Mouse (Mus musculus) liver, embryonic 14.5 days (tissue): ENCODE data around the gene Hdac4. TPM values are rescaled to one million over a fixed set of nuclear protein-coding genes. Genes with fewer than 3 reads are reported as not detected.

Experiments
- ATAC-seq: fragments of 200-750 bp; cut with Nextera tagmentation; 2 replicates; pipeline ENCODE4 v1.8.0; 2017; ENCODE audit warnings: moderate number of reproducible peaks, mild to moderate bottlenecking, moderate library complexity; ENCODE audit not compliant: insufficient read depth
- DNase-seq, 3 experiments: peaks; one replicate each; pipeline ENCODE4 v3.0.0-alpha.2; 2012 to 2013; ENCODE audit warnings: low read depth in 3 of 3, low spot score in 3 of 3
- H3K27ac ChIP-seq: fragments of 300-500 bp; sonication (generic); 2 replicates; pipeline ENCODE4 v1.5.1; 2014; ENCODE audit warnings: moderate library complexity, mild to moderate bottlenecking, control low read depth, inconsistent platforms
- H3K27me3 ChIP-seq: fragments of 300-500 bp; sonication (generic); 2 replicates; pipeline ENCODE4 v1.6.1; 2014; ENCODE audit warnings: mild to moderate bottlenecking, low read length, moderate library complexity; ENCODE audit not compliant: control insufficient read depth, insufficient read depth
- H3K36me3 ChIP-seq: fragments of 300-500 bp; sonication (generic); replicated peaks from 2 replicates; pipeline ENCODE4 v1.6.1; 2014; ENCODE audit warnings: low read depth; ENCODE audit not compliant: control insufficient read depth, insufficient read depth
- H3K4me1 ChIP-seq, 2 experiments: fragments of 200-500 bp in 1 of 2; fragments of 300-500 bp in 1 of 2; sonication (generic) in 1 of 2; replicated peaks; 2 replicates each; pipeline ENCODE4 v1.6.1; 2012 to 2014; ENCODE audit warnings: antibody characterized with exemption in 1 of 2, inconsistent platforms in 1 of 2, low read length in 1 of 2; ENCODE audit not compliant: control insufficient read depth in 2 of 2, insufficient read depth in 2 of 2
- H3K4me2 ChIP-seq: fragments of 300-500 bp; sonication (generic); 2 replicates; pipeline ENCODE4 v1.6.1; 2014; ENCODE audit warnings: low read depth, mild to moderate bottlenecking, control low read depth, moderate library complexity
- H3K4me3 ChIP-seq, 2 experiments: fragments of 200-500 bp in 1 of 2; fragments of 300-500 bp in 1 of 2; sonication (generic) in 1 of 2; 2 replicates each; pipeline ENCODE4 v1.5.1; 2012 to 2014; ENCODE audit warnings: low read depth in 2 of 2, low read length in 2 of 2, mild to moderate bottlenecking in 2 of 2, control low read depth in 1 of 2, inconsistent platforms in 1 of 2, moderate library complexity in 1 of 2; ENCODE audit not compliant: insufficient read depth in 1 of 2
- H3K9ac ChIP-seq: fragments of 300-500 bp; sonication (generic); replicated peaks from 2 replicates; pipeline ENCODE4 v1.6.1; 2014; ENCODE audit warnings: mild to moderate bottlenecking, control low read depth, moderate library complexity
- H3K9me3 ChIP-seq: fragments of 300-500 bp; sonication (generic); 2 replicates; pipeline ENCODE4 v1.6.1; 2016; ENCODE audit warnings: low read length, mixed read lengths; ENCODE audit not compliant: control insufficient read depth
- CTCF ChIP-seq: IDR thresholded peaks from 2 replicates; pipeline ENCODE4 v1.5.1; 2016; ENCODE audit warnings: antibody characterized with exemption, low read depth, control low read depth
- EP300 ChIP-seq: IDR thresholded peaks from 2 replicates; pipeline ENCODE4 v1.6.1; 2016; ENCODE audit warnings: antibody characterized with exemption, low read depth
- whole genome bisulfite sequencing: fragments of 180-500 bp; shearing (Covaris S2); extraction: QIAGEN DNeasy Blood & Tissue Kit; methylation state at CpG from one replicate; pipeline ENCODE4 v1.1.7; 2014; ENCODE audit not compliant: insufficient replicate concordance; 5-methylcytosine and 5-hydroxymethylcytosine counted together
- polyA plus RNA-seq, 2 experiments: library from polyadenylated mRNA; depleted of rRNA in 1 of 2; stranded (reverse) in 1 of 2; unstranded in 1 of 2; fragments of >200 nt; fragmentation: Nextera tagmentation in 1 of 2; extraction: Ambion mirVana in 1 of 2; gene quantifications; 2 replicates each; pipeline versions ENCODE4 v1.2.1 to v1.2.3; 2012 to 2014

Gene Hdac4
- polyA plus RNA-seq, 2 experiments = 1.5 to 3.1 TPM

- WGBS = 55% methylated on average over 3 of the region's 3 CpGs
- no peak for TF ChIP-seq EP300
- TF ChIP-seq CTCF = no peak
These were observed 169.1 kb downstream of the Hdac4 start for GRCm38 (mm10) chr1:92026351-92026750.

DNA sequence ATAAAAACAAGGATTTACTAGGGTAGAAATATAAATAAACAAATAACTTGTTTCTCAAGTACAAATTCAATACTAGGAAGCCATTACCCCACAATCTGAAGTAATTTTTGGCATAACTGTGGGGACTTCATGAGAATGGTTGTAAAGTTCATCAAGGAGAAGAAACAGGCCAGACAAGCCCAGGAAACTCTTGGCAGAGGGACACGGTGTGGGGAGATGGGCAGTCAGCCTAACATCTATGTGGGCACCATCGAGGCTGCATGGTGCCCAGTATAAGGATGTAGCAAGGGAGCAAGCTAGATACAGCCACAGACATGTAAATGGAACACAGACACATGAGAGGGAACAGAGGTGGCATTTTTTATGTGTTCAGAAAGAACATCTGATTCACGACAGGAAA is 171.6 kb downstream of the Hdac4 start:
- no peak for DNase-seq
- Histone ChIP-seq H3K4me1 (no peaks in the 10 kb centered on the region), H3K27me3 (no peaks in the 10 kb centered on the region), H3K9me3 (no peaks in the 10 kb centered on the region), H3K4me3 (no peak overlapping the region), H3K4me2 (no peak overlapping the region), H3K9ac (no peak overlapping the region), H3K36me3 (no peaks in the 10 kb centered on the region), H3K27ac (no peak overlapping the region)
- TF ChIP-seq EP300 = no peak
- no peak for TF ChIP-seq CTCF
- ATAC-seq = no peak
- 61% methylated on average over 3 of the region's 3 CpGs for WGBS

More at GRCm38 (mm10) chr1:92026351-92026750, 169.1 kb downstream of the Hdac4 start:
- Histone ChIP-seq H3K4me1 (no peaks in the 10 kb centered on the region), H3K36me3 (no peaks in the 10 kb centered on the region), H3K9ac (no peak overlapping the region), H3K4me2 (no peak overlapping the region), H3K4me3 (no peak overlapping the region), H3K27me3 (no peaks in the 10 kb centered on the region), H3K9me3 (no peaks in the 10 kb centered on the region), H3K27ac (no peak overlapping the region)
- ATAC-seq = no peak
- no peak for DNase-seq

DNA sequence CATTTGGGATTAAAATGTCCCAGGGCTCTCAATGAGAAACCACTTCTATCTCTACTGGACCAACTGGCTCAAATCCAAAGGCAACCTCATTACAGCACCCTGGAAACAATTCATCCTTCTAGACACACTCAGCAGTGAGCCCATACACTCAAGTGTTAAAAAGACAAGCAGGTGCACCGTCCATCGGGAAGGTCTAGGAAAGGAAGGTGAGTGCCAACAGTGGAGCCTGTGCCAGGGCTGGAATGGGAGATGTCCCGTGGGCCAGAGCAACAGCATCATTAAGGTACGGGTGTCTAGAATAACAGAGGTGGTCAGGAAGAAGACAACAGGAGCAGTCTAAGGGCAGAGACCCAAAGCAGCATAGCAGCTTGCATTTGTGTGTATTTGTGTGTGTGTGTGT is 173.5 kb downstream of the Hdac4 start:
- H3K4me3 ChIP-seq = no peak overlapping the region
- no peaks in the 10 kb centered on the region for H3K9me3 ChIP-seq
- H3K27ac ChIP-seq = no peak overlapping the region
- H3K36me3 ChIP-seq = no peaks in the 10 kb centered on the region
- no peak for DNase-seq
- H3K27me3 ChIP-seq = no peaks in the 10 kb centered on the region
- no peak overlapping the region for H3K9ac ChIP-seq
- no peak for TF ChIP-seq EP300
- no peak for TF ChIP-seq CTCF
- WGBS = 65% methylated on average over 4 of the region's 4 CpGs
- ATAC-seq = no peak
- no peak overlapping the region for H3K4me2 ChIP-seq
- no peaks in the 10 kb centered on the region for H3K4me1 ChIP-seq

DNA sequence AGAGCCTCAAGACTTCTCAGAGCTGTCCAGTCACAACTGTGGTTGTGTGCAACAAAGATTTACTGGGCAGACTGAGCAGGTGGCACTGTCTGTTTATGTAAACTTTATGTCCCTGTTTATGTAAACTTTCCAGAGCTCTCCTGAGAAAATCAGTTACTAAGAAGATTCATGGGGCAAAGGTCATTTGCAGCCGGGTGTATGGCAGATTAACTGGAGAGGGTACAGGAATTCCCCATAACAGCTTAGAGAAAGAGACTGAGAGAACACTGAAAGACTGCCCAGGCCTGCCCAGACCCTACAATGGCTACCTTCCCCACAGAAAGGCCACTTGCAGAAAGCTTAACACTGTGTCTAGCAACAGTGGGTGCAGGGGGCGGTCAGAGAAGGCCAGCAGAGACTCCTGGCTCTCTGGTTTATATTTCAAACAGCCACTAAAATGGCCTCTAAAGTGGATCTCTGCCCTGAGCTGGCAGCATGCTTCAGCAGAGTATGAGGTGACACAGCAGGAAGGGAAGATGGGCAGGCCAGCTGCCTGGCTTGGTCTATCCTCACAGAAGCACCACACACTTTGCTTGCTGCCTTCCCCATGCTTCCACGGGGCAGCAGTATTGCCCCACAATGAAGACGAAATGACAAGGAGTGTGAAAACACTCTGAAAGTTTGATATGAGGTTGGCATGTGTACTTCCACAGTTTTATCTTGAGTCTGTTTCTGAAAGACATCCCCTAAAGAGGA is 179.4 kb downstream of the Hdac4 start:
- TF ChIP-seq EP300 (no peak), CTCF (no peak)
- Histone ChIP-seq H3K4me3 (no peak overlapping the region), H3K9me3 (no peaks in the 10 kb centered on the region), H3K4me1 (no peaks in the 10 kb centered on the region), H3K27me3 (no peaks in the 10 kb centered on the region), H3K36me3 (no peaks in the 10 kb centered on the region), H3K27ac (no peak overlapping the region), H3K9ac (no peak overlapping the region), H3K4me2 (no peak overlapping the region)
- 45% methylated on average over 4 of the region's 4 CpGs for WGBS
- DNase-seq (no peak), ATAC-seq (no peak)

GRCm38 (mm10) chr1:92015252-92015651 is 180.2 kb downstream of the Hdac4 start:
- H3K4me1 ChIP-seq = no peaks in the 10 kb centered on the region
- H3K9me3 ChIP-seq = no peaks in the 10 kb centered on the region
- DNase-seq (no peak), ATAC-seq (no peak)
- no peak overlapping the region for H3K9ac ChIP-seq
- no peak overlapping the region for H3K4me2 ChIP-seq
- H3K36me3 ChIP-seq = no peaks in the 10 kb centered on the region
- H3K27me3 ChIP-seq = no peaks in the 10 kb centered on the region
- TF ChIP-seq CTCF (no peak), EP300 (no peak)
- H3K4me3 ChIP-seq = no peak overlapping the region
- H3K27ac ChIP-seq = no peak overlapping the region
